Mouse (Mus musculus): Measurements from ENCODE around the gene Rhbdl1.

Rhbdl1 gene

GRCm38 (mm10) chr17:25840519-25840918, 3.4 kb upstream of the Rhbdl1 start:
- in situ Hi-C loops (cut with MboI, MseI): no loop called here

- in situ Hi-C loops (cut with MboI, MseI): no loop called here
These were observed 2.5 kb upstream of the Rhbdl1 start for GRCm38 (mm10) chr17:25839455-25840235.

GRCm38 (mm10) chr17:25838904-25839303, 1.8 kb upstream of the Rhbdl1 start:
- in situ Hi-C loops (cut with MboI, MseI): no loop called here

GRCm38 (mm10) chr17:25837533-25837932, 438 bp upstream of the Rhbdl1 start:
- in situ Hi-C loops (cut with MboI, MseI): no loop called here

- in situ Hi-C loops (cut with MboI, MseI): no loop called here
These were observed 559 bp downstream of the Rhbdl1 start for GRCm38 (mm10) chr17:25836397-25837075.

- in situ Hi-C loops (cut with MboI, MseI): no loop called here
These were observed 1.3 kb downstream of the Rhbdl1 start for GRCm38 (mm10) chr17:25835816-25836215.

- in situ Hi-C loops (cut with MboI, MseI): no loop called here
These were observed 1.8 kb downstream of the Rhbdl1 start for GRCm38 (mm10) chr17:25835301-25835700.

- in situ Hi-C loops (cut with MboI, MseI): no loop called here
These were observed 2.4 kb downstream of the Rhbdl1 start for GRCm38 (mm10) chr17:25834595-25835222.

- in situ Hi-C loops (cut with MboI, MseI): no loop called here
These were observed 3.0 kb downstream of the Rhbdl1 start for GRCm38 (mm10) chr17:25833961-25834594.

GRCm38 (mm10) chr17:25833291-25833663, 3.8 kb downstream of the Rhbdl1 start, which contains the start of gene Stub1:
TSS of gene Stub1 (minus strand) at chr17:25833404.
- in situ Hi-C loops (cut with MboI, MseI): no loop called here

GRCm38 (mm10) chr17:25832436-25833290, 4.4 kb downstream of the Rhbdl1 start:
- in situ Hi-C loops (cut with MboI, MseI): no loop called here

- in situ Hi-C loops (cut with MboI, MseI): no loop called here
These were observed 5.4 kb downstream of the Rhbdl1 start for GRCm38 (mm10) chr17:25831451-25832281.

- in situ Hi-C loops (cut with MboI, MseI): no loop called here
These were observed 6.2 kb downstream of the Rhbdl1 start for GRCm38 (mm10) chr17:25830806-25831431.

GRCm38 (mm10) chr17:25830200-25830753, 6.8 kb downstream of the Rhbdl1 start:
- in situ Hi-C loops (cut with MboI, MseI): no loop called here

GRCm38 (mm10) chr17:25829558-25830017, 7.5 kb downstream of the Rhbdl1 start:
- in situ Hi-C loops (cut with MboI, MseI): no loop called here

- in situ Hi-C loops (cut with MboI, MseI): no loop called here
These were observed 8.2 kb downstream of the Rhbdl1 start, which contains the start of gene Jmjd8 for GRCm38 (mm10) chr17:25828712-25829557. TSS of gene Jmjd8 (plus strand) at chr17:25828867.

- in situ Hi-C loops (cut with MboI, MseI): no loop called here
These were observed 8.9 kb downstream of the Rhbdl1 start for GRCm38 (mm10) chr17:25828223-25828594.

- in situ Hi-C loops (cut with MboI, MseI): no loop called here
These were observed 9.4 kb downstream of the Rhbdl1 start for GRCm38 (mm10) chr17:25827546-25828222.

Data from regulatory T cell (primary cell).